Mouse (Mus musculus) splenic B cell, adult 2 months (primary cell): ENCODE results near the gene Ly6g.
"Not testable (repeated sequence)": the region's sequence is repeated elsewhere in the genome, so short reads cannot be mapped to it uniquely, and the experiment has no call there.

Experiments used
- DNase-seq: peaks from one replicate; pipeline ENCODE4 v3.0.0-alpha.2; 2011; ENCODE audit warnings: low read depth, low spot score
- H3K27me3 ChIP-seq: 2 replicates; pipeline ENCODE4 v1.6.1; 2012; ENCODE audit warnings: mild to moderate bottlenecking, low read length, moderate library complexity, mixed read lengths; ENCODE audit not compliant: control insufficient read depth, poor library complexity, insufficient read depth, severe bottlenecking
- H3K36me3 ChIP-seq: 2 replicates; pipeline ENCODE4 v1.6.1; 2012; ENCODE audit warnings: mild to moderate bottlenecking, low read length, moderate library complexity, mixed read lengths; ENCODE audit not compliant: control insufficient read depth, poor library complexity, insufficient read depth, severe bottlenecking

Gene Ly6g

GRCm38 (mm10) chr15:75154940-75155339, at the start of gene Ly6g:
Gene Ly6g, plus strand, starts transcription at chr15:75155240.
- no peak for DNase-seq
- no peaks in the 10 kb centered on the region for H3K27me3 ChIP-seq
- no peaks in the 10 kb centered on the region for H3K36me3 ChIP-seq

- not testable (repeated sequence) for H3K27me3 ChIP-seq, H3K36me3 ChIP-seq, DNase-seq
These were observed 44.6 kb upstream of the Ly6g start for GRCm38 (mm10) chr15:75110424-75110823.

- DNase-seq, result peak; percentile 27
- not testable (repeated sequence) for H3K36me3 ChIP-seq, H3K27me3 ChIP-seq
These were observed 43.0 kb upstream of the Ly6g start, which contains the start of gene Ly6c2 for GRCm38 (mm10) chr15:75111861-75112630. Gene Ly6c2, minus strand, starts transcription at chr15:75111970.

- H3K36me3 ChIP-seq, result no peaks in the 10 kb centered on the region
These were observed 38.5 kb upstream of the Ly6g start for GRCm38 (mm10) chr15:75116525-75116924.

GRCm38 (mm10) chr15:75117481-75117880, 37.6 kb upstream of the Ly6g start:
- H3K36me3 ChIP-seq, DNase-seq, H3K27me3 ChIP-seq: not testable (repeated sequence)

More at GRCm38 (mm10) chr15:75116525-75116924, 38.5 kb upstream of the Ly6g start:
- peak; percentile 71 for DNase-seq
- no peaks in the 10 kb centered on the region for H3K27me3 ChIP-seq

- DNase-seq, result peak; percentile 78
- H3K36me3 ChIP-seq, H3K27me3 ChIP-seq: not testable (repeated sequence)
These were observed 36.3 kb upstream of the Ly6g start for GRCm38 (mm10) chr15:75118742-75119141.

GRCm38 (mm10) chr15:75120066-75120465, 35.0 kb upstream of the Ly6g start:
- Histone ChIP-seq H3K27me3 (no peaks in the 10 kb centered on the region), H3K36me3 (no peaks in the 10 kb centered on the region)
- peak; percentile 80 for DNase-seq

- DNase-seq, H3K36me3 ChIP-seq, H3K27me3 ChIP-seq: not testable (repeated sequence)
These were observed 22.7 kb upstream of the Ly6g start for GRCm38 (mm10) chr15:75132346-75132745.

- not testable (repeated sequence) for H3K27me3 ChIP-seq, DNase-seq, H3K36me3 ChIP-seq
These were observed 19.8 kb upstream of the Ly6g start for GRCm38 (mm10) chr15:75135090-75135783.

GRCm38 (mm10) chr15:75137739-75138138, 17.3 kb upstream of the Ly6g start:
- not testable (repeated sequence) for DNase-seq, H3K36me3 ChIP-seq, H3K27me3 ChIP-seq

- H3K27me3 ChIP-seq, H3K36me3 ChIP-seq: not testable (repeated sequence)
- peak; percentile 72 for DNase-seq
These were observed 13.2 kb upstream of the Ly6g start for GRCm38 (mm10) chr15:75141812-75142360.

- no peaks in the 10 kb centered on the region for H3K36me3 ChIP-seq
- H3K27me3 ChIP-seq, result no peaks in the 10 kb centered on the region
- peak; percentile 61 for DNase-seq
These were observed 11.3 kb upstream of the Ly6g start for GRCm38 (mm10) chr15:75143735-75144134.

GRCm38 (mm10) chr15:75153087-75153486, 2.0 kb upstream of the Ly6g start:
- Histone ChIP-seq H3K36me3 (no peaks in the 10 kb centered on the region), H3K27me3 (no peaks in the 10 kb centered on the region)
- no peak for DNase-seq

- H3K36me3 ChIP-seq, result no peaks in the 10 kb centered on the region
- no peak for DNase-seq
- no peaks in the 10 kb centered on the region for H3K27me3 ChIP-seq
These were observed 2.6 kb downstream of the Ly6g start for GRCm38 (mm10) chr15:75157646-75158045.

GRCm38 (mm10) chr15:75175506-75175905, 20.5 kb downstream of the Ly6g start:
- H3K36me3 ChIP-seq, result no peaks in the 10 kb centered on the region
- DNase-seq, result peak; percentile 77

More at GRCm38 (mm10) chr15:75175506-75175905, 20.5 kb downstream of the Ly6g start:
- H3K27me3 ChIP-seq, result no peaks in the 10 kb centered on the region
